Mouse (Mus musculus): ENCODE data around the gene Cbr2. TPM values are rescaled to one million over a fixed set of nuclear protein-coding genes. Genes with fewer than 3 reads are reported as not detected.
A peak's percentile ranks its signal among the peaks of the same experiment; 100 is the strongest.

Gene Cbr2
- polyA plus RNA-seq, 1 experiment from 2014 or later, result 1.00 TPM

DNA sequence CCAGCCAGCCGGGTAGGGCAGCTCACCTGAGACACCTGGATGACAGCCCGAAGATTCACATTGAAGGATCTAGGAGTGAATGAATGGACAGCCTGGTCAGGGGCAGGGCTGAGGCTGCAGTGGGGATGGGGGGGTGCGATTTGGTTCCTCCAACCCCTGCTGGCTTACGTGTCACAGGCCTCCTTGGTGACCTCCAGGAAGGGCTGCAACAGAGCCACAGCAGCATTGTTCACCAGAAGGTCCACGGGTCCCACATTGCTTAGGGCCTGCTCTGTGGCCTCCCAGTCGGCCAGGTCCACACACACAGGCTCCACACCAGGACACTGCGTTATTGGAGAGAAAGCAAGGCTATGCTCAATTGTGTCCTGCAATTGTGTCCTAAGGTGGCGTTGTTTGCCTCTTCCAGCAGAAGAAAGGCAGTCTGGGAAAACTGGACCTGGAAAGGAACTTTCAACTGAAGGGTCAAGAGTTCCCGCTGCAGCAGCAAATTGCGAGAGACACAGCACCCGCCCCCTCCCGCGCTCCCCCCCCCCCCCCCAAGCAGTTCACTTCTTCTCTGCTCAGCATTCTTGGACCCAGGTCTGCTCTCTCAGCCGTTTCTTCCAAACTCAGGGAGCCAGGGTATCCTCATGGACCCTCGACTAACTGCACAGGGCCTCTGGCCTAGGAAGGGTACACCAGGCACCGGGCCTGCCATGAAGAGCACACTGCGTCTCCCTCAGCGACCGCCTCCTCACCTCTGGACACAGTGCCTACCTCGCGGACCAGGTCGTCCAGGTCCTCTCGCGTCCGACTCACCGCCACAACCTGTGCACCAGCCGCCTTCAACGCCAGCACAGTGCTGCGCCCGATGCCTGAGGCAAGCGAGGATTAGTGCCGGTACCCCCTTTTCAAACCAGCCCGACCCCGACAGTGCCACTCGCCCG is 5.4 kb downstream of the Cbr2 start:
- H3K27me3 ChIP-seq (ENCODE audit: control insufficient read depth, insufficient read depth, low read length), result peaks cover 20% of the 10 kb centered on the region; the same call in 1 of the 2 replicates

GRCm38 (mm10) chr11:120723509-120723908 is 8.4 kb downstream of the Cbr2 start:
- H3K9me3 ChIP-seq (ENCODE audit: control insufficient read depth, low read length), result no peaks in the 10 kb centered on the region
- WGBS, result 90% methylated on average over 7 of the region's 7 CpGs
- DNase-seq (ENCODE audit: low spot score, missing footprints) (no peak), ATAC-seq (ENCODE audit: low FRiP score) (no peak)
- H3K9ac ChIP-seq (ENCODE audit: low read length), result no peak overlapping the region
- H3K27me3 ChIP-seq (ENCODE audit: control insufficient read depth, insufficient read depth, low read length), result peaks cover 22% of the 10 kb centered on the region; the same call in 1 of the 2 replicates
- peaks cover 6% of the 10 kb centered on the region for H3K36me3 ChIP-seq (ENCODE audit: control insufficient read depth, insufficient read depth, low read length)
- peaks cover 15% of the 10 kb centered on the region for H3K4me1 ChIP-seq (ENCODE audit: control insufficient read depth, insufficient read depth, low read length)
- no peak overlapping the region for H3K27ac ChIP-seq (ENCODE audit: low read depth, low read length)
- H3K4me3 ChIP-seq (ENCODE audit: low read depth, low read length), result no peak overlapping the region
- H3K4me2 ChIP-seq, result no peak overlapping the region

More for the DNA sequence above, 5.4 kb downstream of the Cbr2 start:
- WGBS, result 18% methylated on average over 36 of the region's 36 CpGs
- no peaks in the 10 kb centered on the region for H3K9me3 ChIP-seq (ENCODE audit: control insufficient read depth, low read length)
- H3K27ac ChIP-seq (ENCODE audit: low read depth, low read length), result no peak overlapping the region
- ATAC-seq (ENCODE audit: low FRiP score) (peak; percentile 43), DNase-seq (ENCODE audit: low spot score, missing footprints) (no peak)
- peaks cover 11% of the 10 kb centered on the region for H3K4me1 ChIP-seq (ENCODE audit: control insufficient read depth, insufficient read depth, low read length)
- H3K9ac ChIP-seq (ENCODE audit: low read length), result peak overlapping the region; percentile 57; the same call in 1 of the 2 replicates
- H3K4me3 ChIP-seq (ENCODE audit: low read depth, low read length), result peak overlapping the region; percentile 54
- peak overlapping the region; percentile 65 for H3K4me2 ChIP-seq
- no peaks in the 10 kb centered on the region for H3K36me3 ChIP-seq (ENCODE audit: control insufficient read depth, insufficient read depth, low read length)

DNA sequence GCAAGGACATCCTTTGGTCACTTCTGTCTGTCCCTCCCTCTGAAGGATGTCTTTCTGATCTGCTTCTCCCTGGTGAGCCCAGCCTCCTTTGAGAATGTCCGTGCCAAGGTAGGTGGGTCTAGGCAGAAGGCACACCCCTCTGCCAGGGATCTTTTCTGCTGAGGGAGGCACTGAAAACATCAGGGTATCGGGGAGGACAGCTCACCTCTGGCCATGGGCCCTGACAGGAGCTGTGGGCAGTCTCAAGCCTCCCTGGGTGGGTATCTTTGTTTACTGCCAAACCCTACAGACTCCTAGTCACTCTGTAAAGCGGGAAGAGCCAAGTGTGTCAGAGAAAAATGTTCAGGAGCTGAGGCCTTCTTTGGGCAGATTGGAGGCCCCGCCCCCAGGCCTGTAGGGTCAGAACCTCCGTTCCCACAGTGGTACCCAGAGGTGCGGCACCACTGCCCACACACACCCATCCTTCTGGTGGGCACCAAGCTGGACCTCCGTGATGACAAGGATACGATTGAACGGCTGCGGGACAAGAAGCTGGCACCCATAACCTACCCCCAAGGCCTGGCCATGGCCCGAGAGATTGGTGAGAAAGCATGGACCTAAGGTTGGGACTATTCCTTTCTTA is 9.0 kb downstream of the Cbr2 start:
- H3K4me3 ChIP-seq (ENCODE audit: low read depth, low read length), result no peak overlapping the region
- H3K9me3 ChIP-seq (ENCODE audit: control insufficient read depth, low read length), result no peaks in the 10 kb centered on the region
- H3K27me3 ChIP-seq (ENCODE audit: control insufficient read depth, insufficient read depth, low read length), result peaks cover 22% of the 10 kb centered on the region; the same call in 1 of the 2 replicates
- DNase-seq (ENCODE audit: low spot score, missing footprints), result no peak
- no peak for ATAC-seq (ENCODE audit: low FRiP score)
- H3K4me2 ChIP-seq, result no peak overlapping the region
- 87% methylated on average over 11 of the region's 11 CpGs for WGBS
- no peak overlapping the region for H3K9ac ChIP-seq (ENCODE audit: low read length)
- peaks cover 11% of the 10 kb centered on the region for H3K36me3 ChIP-seq (ENCODE audit: control insufficient read depth, insufficient read depth, low read length)
- no peak overlapping the region for H3K27ac ChIP-seq (ENCODE audit: low read depth, low read length)
- peaks cover 15% of the 10 kb centered on the region for H3K4me1 ChIP-seq (ENCODE audit: control insufficient read depth, insufficient read depth, low read length)

DNA sequence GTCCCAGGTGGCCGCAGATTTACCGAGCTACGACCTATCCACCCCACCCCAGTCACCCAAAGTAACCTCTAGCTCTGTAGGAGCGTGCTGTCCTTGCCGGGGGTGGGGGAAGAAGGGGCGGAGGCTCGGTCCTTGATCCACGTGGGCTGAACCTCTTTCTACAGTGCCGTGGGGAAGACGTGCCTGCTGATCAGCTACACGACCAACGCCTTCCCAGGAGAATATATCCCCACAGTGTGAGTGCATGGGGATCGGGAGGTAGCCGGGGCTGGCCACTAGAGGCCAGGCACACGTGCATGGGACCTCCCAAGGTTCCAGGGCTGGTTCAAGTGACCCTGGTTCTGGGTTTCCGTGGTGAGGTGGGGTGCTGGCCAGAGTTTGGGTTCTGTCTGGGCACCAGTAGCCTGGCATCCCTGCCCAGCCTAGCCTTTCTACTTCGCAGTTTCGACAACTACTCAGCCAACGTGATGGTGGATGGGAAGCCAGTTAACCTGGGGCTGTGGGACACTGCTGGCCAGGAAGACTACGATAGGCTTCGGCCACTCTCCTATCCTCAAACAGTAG is 9.8 kb downstream of the Cbr2 start:
- ATAC-seq (ENCODE audit: low FRiP score) (0 out of 2 replicates have a peak, but pooled peaks have one; percentile 1), DNase-seq (ENCODE audit: low spot score, missing footprints) (no peak)
- Histone ChIP-seq H3K9me3 (ENCODE audit: control insufficient read depth, low read length) (no peaks in the 10 kb centered on the region), H3K9ac (ENCODE audit: low read length) (peak overlapping the region; percentile 77), H3K4me3 (ENCODE audit: low read depth, low read length) (peak overlapping the region; percentile 57), H3K27ac (ENCODE audit: low read depth, low read length) (no peak overlapping the region), H3K27me3 (ENCODE audit: control insufficient read depth, insufficient read depth, low read length) (peaks cover 22% of the 10 kb centered on the region; the same call in 1 of the 2 replicates), H3K4me2 (peak overlapping the region; percentile 97), H3K36me3 (ENCODE audit: control insufficient read depth, insufficient read depth, low read length) (peaks cover 11% of the 10 kb centered on the region), H3K4me1 (ENCODE audit: control insufficient read depth, insufficient read depth, low read length) (peaks cover 15% of the 10 kb centered on the region)
- 19% methylated on average over 21 of the region's 21 CpGs for WGBS

DNA sequence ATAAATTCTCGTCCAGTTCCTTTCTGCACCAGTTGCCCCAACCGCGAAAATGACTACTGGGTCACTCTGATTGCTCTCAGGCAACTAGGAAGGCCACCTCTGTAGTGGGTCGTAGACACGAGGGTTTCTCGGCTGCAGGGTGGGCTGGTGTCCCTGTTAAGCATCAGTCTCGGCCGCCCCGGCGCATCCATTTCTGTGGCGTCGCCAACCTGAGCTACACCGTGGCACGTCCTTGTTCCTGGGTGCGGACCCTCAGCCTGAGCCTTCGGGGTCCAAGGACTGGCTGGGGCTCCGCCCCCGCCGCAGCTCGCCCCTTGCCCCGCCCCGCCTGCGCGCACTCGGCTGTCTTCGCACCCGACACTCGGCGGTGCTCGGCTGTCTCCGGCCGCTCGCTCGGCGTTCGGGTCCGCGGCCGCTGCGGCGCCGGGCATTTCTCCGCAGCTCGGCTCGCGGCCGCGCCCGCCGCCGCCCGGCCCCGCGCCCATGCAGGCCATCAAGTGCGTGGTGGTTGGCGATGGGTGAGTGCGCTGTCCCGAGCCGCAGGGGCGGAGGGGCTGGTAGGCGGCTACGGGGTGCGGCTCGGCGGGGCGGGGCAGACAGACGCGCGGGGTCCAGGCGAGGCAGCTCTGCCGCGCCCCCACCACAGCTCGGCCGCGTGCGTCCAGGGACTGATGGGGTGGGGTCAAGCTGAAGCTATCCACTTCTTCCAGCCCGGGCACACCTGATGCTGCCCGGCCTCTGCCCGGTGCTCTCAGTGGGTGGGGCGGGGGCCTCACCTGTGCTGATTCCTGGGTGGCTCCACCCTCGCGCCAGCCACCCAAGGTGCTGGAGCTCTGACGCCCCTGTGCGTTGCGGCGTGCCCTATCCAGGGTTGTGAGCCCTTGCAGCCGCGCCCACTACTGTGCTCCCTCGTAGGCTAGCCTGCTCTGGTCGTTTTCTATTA is 10.5 kb downstream of the Cbr2 start, which contains the start of gene Rac3:
TSS of gene Rac3 (plus strand) at position 347 of the 943 bp plus-strand sequence.
- no peak within 1 kb of the TSS for H3K27ac ChIP-seq (ENCODE audit: low read depth, low read length)
- H3K4me2 ChIP-seq, result peak within 1 kb of the TSS; percentile 97
- peak within 1 kb of the TSS; percentile 77 for H3K9ac ChIP-seq (ENCODE audit: low read length)
- H3K9me3 ChIP-seq (ENCODE audit: control insufficient read depth, low read length), result no peaks in the 10 kb centered on the region
- H3K4me3 ChIP-seq (ENCODE audit: low read depth, low read length), result peak within 1 kb of the TSS; percentile 57
- peak; percentile 98 for DNase-seq (ENCODE audit: low spot score, missing footprints)
- peaks cover 22% of the 10 kb centered on the region; the same call in 1 of the 2 replicates for H3K27me3 ChIP-seq (ENCODE audit: control insufficient read depth, insufficient read depth, low read length)
- peaks cover 14% of the 10 kb centered on the region for H3K36me3 ChIP-seq (ENCODE audit: control insufficient read depth, insufficient read depth, low read length)
- peaks cover 12% of the 10 kb centered on the region for H3K4me1 ChIP-seq (ENCODE audit: control insufficient read depth, insufficient read depth, low read length)
- ATAC-seq (ENCODE audit: low FRiP score), result peak; percentile 90
- 1% methylated on average over 88 of the region's 90 CpGs for WGBS

GRCm38 (mm10) chr11:120720450-120720849 is 11.5 kb downstream of the Cbr2 start:
- Histone ChIP-seq H3K4me2 (peak overlapping the region; percentile 97), H3K4me1 (ENCODE audit: control insufficient read depth, insufficient read depth, low read length) (peaks cover 12% of the 10 kb centered on the region), H3K27ac (ENCODE audit: low read depth, low read length) (no peak overlapping the region), H3K9me3 (ENCODE audit: control insufficient read depth, low read length) (no peaks in the 10 kb centered on the region), H3K4me3 (ENCODE audit: low read depth, low read length) (peak overlapping the region; percentile 57; the same call in 1 of the 2 replicates), H3K27me3 (ENCODE audit: control insufficient read depth, insufficient read depth, low read length) (peaks cover 16% of the 10 kb centered on the region; the same call in 1 of the 2 replicates), H3K36me3 (ENCODE audit: control insufficient read depth, insufficient read depth, low read length) (peaks cover 17% of the 10 kb centered on the region), H3K9ac (ENCODE audit: low read length) (peak overlapping the region; percentile 77)
- WGBS, result 11% methylated on average over 17 of the region's 17 CpGs
- ATAC-seq (ENCODE audit: low FRiP score) (peak; percentile 28), DNase-seq (ENCODE audit: low spot score, missing footprints) (peak; percentile 99)

DNA sequence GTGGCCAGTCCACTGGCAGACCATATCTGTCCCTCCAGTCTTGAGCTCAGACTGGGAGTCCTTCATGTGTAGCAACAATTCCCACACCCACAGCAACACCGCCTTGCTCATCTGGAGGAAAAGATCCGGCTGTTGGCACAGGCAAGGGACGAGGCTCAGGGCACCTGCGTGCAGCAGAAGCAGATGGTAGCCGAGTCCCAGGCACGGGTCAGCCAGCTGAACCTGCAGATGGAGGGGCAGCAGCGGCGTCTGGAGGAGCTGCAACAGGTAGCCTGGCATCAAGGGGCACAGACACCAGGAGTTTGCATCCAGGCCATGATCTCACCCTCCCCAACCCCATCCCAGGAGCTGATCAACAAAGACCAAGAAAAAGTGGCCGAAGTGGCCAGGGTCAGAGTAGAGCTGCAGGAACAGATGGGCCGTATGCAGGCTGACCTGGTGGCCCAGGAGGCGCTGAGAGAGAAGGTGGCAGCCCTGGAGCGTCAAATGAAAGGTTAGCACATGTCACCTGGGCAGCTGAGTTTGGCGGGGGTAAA is 12.0 kb downstream of the Cbr2 start:
- H3K4me3 ChIP-seq (ENCODE audit: low read depth, low read length), result no peak overlapping the region
- peaks cover 17% of the 10 kb centered on the region for H3K36me3 ChIP-seq (ENCODE audit: control insufficient read depth, insufficient read depth, low read length)
- DNase-seq (ENCODE audit: low spot score, missing footprints) (no peak), ATAC-seq (ENCODE audit: low FRiP score) (no peak)
- H3K4me2 ChIP-seq, result no peak overlapping the region
- peaks cover 16% of the 10 kb centered on the region; the same call in 1 of the 2 replicates for H3K27me3 ChIP-seq (ENCODE audit: control insufficient read depth, insufficient read depth, low read length)
- no peak overlapping the region for H3K27ac ChIP-seq (ENCODE audit: low read depth, low read length)
- 89% methylated on average over 13 of the region's 13 CpGs for WGBS
- H3K9me3 ChIP-seq (ENCODE audit: control insufficient read depth, low read length), result no peaks in the 10 kb centered on the region
- H3K9ac ChIP-seq (ENCODE audit: low read length), result no peak overlapping the region
- peaks cover 13% of the 10 kb centered on the region for H3K4me1 ChIP-seq (ENCODE audit: control insufficient read depth, insufficient read depth, low read length)

DNA sequence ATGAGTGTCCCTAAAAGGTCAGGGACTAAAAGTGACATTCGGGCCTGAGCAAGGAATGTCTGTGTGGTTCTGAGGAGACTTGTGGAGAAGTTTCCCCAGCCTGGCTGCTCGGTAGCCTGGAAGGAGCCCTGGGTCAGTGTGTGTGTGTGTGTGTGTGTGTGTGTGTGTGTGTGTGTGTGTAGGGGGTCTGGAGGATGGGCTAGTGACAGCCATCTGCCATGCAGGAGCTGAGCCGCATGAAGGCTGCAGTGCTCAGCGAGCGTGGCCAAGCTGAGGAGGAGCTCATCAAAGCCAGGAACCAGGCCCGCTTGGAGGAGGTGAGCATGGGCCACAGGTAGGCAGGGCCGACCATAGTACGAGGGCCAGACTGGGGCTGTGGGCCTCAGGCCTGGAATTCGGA is 12.7 kb downstream of the Cbr2 start:
- Histone ChIP-seq H3K27me3 (ENCODE audit: control insufficient read depth, insufficient read depth, low read length) (peaks cover 16% of the 10 kb centered on the region; the same call in 1 of the 2 replicates), H3K9me3 (ENCODE audit: control insufficient read depth, low read length) (no peaks in the 10 kb centered on the region), H3K4me2 (no peak overlapping the region), H3K9ac (ENCODE audit: low read length) (no peak overlapping the region), H3K4me1 (ENCODE audit: control insufficient read depth, insufficient read depth, low read length) (peaks cover 20% of the 10 kb centered on the region), H3K27ac (ENCODE audit: low read depth, low read length) (no peak overlapping the region), H3K4me3 (ENCODE audit: low read depth, low read length) (no peak overlapping the region), H3K36me3 (ENCODE audit: control insufficient read depth, insufficient read depth, low read length) (peaks cover 17% of the 10 kb centered on the region)
- WGBS, result 92% methylated on average over 9 of the region's 9 CpGs
- ATAC-seq (ENCODE audit: low FRiP score), result no peak
- DNase-seq (ENCODE audit: low spot score, missing footprints), result no peak

All from midbrain, embryonic 11.5 days (tissue).